Mouse (Mus musculus): Measurements from ENCODE around the gene Fmo9. TPM values are rescaled to one million over a fixed set of nuclear protein-coding genes. Genes with fewer than 3 reads are reported as not detected.

Fmo9 gene
- polyA plus RNA-seq (2012) = not detected in 2 replicates

DNA sequence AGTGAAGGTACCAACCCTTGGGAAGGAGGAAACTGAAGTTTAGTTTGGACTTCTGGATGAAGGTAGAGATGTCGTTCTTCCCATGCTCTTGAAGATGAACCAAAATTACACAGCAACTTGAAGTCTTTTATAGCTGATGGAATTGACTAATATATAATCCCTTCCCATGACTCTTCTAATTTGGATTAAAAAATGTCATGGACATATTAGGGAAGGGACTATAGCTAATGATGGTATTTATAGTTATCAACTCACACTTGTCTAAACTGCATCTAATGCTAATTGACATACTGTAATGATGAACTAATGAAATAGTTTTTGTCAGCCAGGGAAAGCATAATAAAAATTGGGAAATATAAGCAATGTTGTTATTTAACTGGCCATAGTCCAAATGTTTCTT lies at the start of gene Fmo9:
Gene Fmo9 (minus strand): TSS at position 101 of the 400 bp plus-strand sequence.
- no peak for TF ChIP-seq GATA1 (IDR thresholded peaks at IDR 0.05; ENCODE audit: low read length)

DNA sequence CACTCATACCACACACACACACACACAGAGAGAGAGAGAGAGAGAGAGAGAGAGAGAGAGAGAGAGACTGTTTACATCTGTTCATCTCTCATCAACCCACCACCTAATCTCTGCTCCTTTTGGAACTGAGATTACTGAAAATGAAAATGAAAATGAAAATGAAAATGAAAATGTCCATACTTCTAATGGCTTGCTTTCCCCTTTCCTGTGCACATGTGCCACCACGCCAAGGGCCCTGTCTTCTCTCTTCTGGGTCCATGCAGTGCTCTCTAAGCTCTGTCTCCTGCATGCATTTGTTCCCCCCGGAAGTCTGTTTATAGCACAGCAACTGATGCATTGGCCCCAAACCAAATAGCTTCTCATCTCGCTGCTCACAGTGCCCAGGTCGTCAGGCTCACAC lies 49.2 kb upstream of the Fmo9 start:
- no peak for TF ChIP-seq GATA1 (IDR thresholded peaks at IDR 0.05; ENCODE audit: low read length)

DNA sequence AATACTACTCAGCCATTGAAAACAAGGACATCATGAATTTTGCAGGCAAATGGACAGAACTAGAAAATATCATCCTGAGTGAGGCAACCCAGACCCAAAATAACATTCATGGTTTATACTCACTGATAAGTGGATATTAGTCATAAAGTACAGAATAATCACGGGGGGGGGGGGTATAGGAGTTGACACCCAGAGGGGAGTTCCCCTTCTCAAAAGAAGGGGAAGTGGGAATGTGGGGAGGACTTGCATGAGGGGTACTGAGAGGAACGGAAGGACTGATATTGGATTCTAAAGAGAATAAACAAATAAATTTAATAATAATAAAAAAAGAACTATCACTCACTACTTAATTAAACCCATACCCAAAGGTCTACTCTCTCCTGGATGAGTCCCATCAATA lies 48.6 kb upstream of the Fmo9 start:
- no peak for TF ChIP-seq GATA1 (IDR thresholded peaks at IDR 0.05; ENCODE audit: low read length)

DNA sequence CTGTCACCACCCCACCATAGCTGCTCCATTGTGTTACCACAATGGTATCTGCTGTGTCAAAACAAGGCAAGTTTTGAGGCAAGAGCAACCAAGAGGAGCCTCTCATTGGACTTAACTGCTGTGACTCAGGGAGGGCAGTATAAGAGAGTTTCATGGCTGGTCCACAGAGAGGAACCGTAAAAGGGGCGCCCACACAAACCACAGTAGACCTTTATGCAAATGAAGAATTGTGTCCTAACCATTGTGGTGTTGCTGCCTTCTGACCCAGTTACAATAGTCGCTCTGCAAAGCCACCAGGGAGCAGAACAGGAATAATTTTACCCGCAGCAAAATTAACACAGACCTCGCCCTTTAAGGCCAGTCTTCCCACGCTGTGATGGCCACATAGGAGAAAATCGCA lies 29.2 kb upstream of the Fmo9 start:
- TF ChIP-seq GATA1 (IDR thresholded peaks at IDR 0.05; ENCODE audit: low read length) = no peak

DNA sequence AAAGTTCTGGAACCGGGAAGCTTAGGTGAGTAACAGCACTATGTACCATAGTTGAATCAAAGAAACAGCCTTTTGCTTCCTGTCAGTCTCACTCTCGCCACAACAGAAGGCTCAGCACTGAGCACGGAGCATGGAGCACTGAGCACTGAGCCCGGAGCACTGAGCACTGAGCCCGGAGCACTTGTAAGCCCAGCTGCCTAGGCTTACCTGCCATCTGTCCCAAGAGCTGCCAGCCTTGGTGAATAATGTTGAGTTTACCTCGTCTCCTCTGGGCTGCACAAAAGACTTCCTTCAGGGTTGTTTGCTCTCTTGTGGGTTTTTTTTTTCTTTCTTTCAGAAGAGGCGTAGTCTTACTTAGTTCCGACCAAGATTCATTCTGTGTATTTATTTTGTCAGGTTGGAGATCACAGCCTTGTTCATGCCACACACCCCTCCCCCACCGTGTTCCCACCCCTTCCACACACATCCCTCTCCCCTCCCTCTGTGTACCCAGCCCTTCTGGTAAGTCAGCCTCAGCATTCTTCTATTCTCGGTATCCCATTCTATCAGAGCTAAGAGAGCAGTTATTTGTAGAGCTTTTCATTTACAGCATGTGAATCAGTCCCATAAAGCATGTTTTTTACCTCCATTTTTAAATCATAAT lies 20.7 kb upstream of the Fmo9 start:
- no peak for TF ChIP-seq GATA1 (IDR thresholded peaks at IDR 0.05; ENCODE audit: low read length)

DNA sequence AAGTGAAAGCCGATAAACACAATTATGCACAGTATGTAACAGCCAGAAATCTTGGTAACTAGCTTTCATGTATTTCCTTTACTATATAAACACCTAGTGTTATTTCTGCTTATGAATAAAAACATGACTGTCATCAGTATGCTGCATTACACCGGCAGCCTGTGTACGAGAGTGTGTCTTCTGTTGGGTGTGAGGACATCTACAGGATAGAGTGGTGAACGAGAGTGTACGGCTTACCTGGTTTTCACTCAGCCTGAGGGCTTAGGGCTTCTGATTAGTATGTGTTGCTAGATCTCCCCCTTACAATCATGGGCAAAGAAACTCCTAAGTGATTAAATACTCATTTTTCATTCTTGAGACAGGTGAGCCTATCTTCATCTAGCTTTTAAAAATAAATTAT lies 12.4 kb downstream of the Fmo9 start:
- TF ChIP-seq GATA1 (IDR thresholded peaks at IDR 0.05; ENCODE audit: low read length) = no peak

DNA sequence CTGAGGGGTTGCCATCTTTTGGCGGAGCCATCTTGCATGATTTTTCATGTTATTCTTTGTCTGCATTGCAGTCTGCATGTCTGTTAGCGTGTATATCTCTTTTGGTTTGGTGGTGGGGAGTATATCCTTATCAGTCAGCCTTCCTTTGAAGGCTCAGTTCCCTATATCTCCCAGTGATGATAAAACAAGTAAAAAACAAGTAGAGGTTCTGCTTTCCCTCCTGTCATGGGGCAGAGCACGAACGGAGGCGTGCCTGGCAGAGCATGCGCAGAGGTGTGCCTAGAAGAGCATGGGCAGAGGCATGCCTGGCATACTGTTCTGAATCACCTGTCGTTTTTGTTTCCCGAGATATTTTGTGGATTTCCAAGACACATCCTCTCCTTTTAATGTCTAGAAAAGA lies 20.8 kb downstream of the Fmo9 start:
- no peak for TF ChIP-seq GATA1 (IDR thresholded peaks at IDR 0.05; ENCODE audit: low read length)

DNA sequence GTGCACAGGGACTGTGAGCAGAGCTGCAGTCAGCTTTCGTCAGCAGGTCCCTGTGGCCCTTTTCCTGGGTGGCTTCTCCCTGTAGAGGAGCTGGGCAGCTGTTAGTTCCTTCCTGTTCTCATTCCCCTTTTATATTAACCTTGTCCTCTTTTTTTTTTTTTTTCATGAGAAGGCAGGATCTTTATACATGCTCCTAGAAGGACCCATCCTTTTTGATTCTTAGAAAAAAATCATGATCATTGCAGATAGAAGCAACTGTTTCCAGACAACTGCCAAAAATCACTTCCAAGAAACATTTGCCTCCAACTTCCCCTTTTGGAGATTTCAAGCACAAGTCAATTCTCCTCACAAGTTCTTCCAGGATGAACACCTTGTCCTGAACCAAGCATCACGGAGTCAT lies 34.1 kb downstream of the Fmo9 start, which contains the start of gene Gm4847:
Gene Gm4847 (minus strand): TSS at position 101 of the 400 bp plus-strand sequence.
- TF ChIP-seq GATA1 (IDR thresholded peaks at IDR 0.05; ENCODE audit: low read length) = no peak

Other genes starting within 250 kb of the Fmo9 start
- not detected in 2 replicates for gene Gm4846, start 184.3 kb downstream of the Fmo9 start, polyA plus RNA-seq (2012)
- not detected in 2 replicates for gene Gm4847, start 34.2 kb downstream of the Fmo9 start, polyA plus RNA-seq (2012)

Measured in G1E-ER4 (cell line).